Mouse (Mus musculus) regulatory T cell (primary cell): Measurements from ENCODE around the gene Morn4.

Experiments used
- in situ Hi-C: fragments of 300-600 bp; cut with MboI, MseI; formaldehyde crosslinking; loops from one replicate; pipeline ENCODE4 v1.15.1; 2025; ENCODE audit warnings: high pct_unique_total_duplicates

Gene Morn4

DNA sequence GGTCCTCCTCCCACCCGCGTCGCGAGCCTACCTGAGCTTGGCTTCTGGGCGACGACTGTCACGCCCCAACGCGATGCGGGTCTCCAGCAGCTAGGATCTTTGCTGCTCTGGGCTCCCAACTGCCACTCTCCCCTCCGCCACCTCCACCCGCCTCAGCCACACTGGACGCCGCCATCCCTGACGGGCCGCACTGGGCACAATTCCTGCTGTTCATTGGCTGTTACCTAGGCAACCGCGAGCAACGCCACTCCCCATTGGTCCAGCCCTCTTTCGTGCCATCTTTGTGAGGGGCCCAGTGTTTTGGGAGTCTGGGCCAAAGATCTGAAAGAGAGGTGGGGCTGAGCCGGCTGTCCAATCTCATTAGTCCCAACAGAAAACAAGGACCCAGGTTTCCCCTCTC lies at the start of gene Morn4:
Gene Morn4, minus strand, starts transcription at position 192 of the 400 bp plus-strand sequence.
- in situ Hi-C loops = no loop called here

DNA sequence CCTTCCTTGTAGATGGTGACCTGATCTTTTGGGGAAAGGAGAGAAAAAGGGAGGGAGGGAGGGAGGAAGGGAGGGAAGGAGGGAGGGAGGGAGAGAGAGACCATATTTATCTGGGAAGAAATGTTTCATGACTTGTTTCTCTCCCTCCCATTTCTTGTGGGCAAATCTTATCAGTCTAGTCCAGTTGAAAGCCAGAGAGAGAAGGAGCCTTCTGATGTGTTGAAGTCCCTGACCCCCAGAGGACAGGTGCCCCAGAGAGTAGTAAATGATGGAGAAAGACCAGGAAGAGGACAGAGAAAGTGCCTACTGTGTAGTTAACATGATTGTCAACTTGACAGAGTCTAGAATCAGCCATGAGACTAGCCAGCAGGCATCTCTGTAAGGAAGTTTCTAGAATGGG lies 48.9 kb upstream of the Morn4 start:
- in situ Hi-C loops = no loop called here

- in situ Hi-C loops = no loop called here
Observed at GRCm38 (mm10) chr19:42131101-42131500, 44.9 kb upstream of the Morn4 start.

- in situ Hi-C loops = no loop called here
Observed at GRCm38 (mm10) chr19:42130294-42130606, 44.1 kb upstream of the Morn4 start.

GRCm38 (mm10) chr19:42129509-42130293 lies 43.5 kb upstream of the Morn4 start:
- in situ Hi-C loops = no loop called here

- in situ Hi-C loops = no loop called here
Observed at GRCm38 (mm10) chr19:42128787-42129508, 42.8 kb upstream of the Morn4 start, which contains the start of gene Avpi1. TSS of gene Avpi1 (minus strand) at chr19:42129059.

DNA sequence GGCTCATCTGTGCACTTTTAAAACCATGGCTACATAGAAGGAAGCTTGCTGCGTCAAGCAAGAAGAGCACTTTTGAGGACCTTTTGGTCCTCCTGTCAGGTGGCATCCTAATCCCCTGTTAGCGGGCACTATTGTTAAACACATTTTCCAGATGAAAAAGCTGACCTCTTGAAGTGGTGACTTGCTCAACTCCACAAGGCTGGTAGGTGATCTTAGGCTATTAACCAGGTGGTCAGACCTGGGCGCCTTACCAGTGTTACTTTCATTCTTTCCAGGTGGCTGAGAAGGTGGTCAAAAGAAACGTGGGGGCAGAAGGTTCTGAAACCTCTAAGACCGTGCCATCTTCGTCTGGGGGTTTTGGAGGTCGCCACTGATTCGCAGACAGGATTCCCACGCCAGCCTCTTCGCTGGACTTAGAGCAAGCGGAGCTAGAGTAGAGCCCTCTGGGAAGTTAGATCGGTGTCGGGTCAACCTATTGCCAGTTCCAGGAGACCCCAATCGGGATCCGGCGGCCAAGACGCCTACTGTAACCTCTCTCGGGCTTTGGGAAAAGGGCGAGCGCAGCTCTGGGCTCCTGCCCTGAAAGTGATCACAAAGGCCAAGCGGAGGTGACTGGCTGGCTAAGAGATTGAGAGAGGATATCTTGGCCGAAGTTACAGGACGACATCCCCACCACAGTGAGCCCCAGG lies 42.0 kb upstream of the Morn4 start:
- in situ Hi-C loops = no loop called here

DNA sequence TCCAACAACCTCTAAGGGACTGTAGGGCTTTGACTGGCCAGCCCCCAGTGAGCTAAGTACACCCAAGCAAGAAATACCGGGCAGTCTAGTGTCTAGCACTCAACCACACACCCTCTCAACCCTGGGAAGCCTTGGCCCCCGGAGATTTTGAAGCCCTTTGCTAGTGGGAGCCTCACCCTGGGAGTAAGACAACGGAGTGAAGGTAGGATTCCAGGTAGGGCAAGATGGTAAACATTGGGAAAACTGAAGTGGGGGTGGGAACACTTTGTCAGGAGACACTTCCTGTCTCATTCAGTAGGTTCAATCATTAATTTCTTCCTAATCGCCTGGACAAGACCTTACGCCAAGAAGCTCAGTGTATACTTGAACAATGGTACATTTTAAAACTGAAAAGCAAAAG lies 40.9 kb upstream of the Morn4 start:
- in situ Hi-C loops = no loop called here

DNA sequence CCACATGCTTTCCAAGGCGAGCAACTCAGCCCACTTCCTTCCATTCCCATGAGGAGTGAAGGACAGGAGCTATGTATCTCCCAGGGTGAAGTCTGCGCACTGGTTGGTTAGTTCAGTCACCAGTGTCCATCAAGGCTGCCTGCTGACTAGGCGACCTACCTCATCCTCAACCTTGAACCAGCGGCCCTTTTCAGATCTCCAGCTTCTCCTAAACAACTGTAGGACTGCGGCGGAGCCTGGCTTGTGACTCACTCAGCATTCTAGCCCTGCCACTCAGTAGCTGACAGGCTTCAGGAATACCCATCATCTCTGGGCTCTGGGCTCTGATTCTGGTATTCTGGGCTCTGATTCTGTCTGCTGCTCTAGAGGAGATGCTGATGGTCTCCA lies 40.1 kb upstream of the Morn4 start:
- in situ Hi-C loops = no loop called here

GRCm38 (mm10) chr19:42125501-42126218 lies 39.5 kb upstream of the Morn4 start:
- in situ Hi-C loops = no loop called here

DNA sequence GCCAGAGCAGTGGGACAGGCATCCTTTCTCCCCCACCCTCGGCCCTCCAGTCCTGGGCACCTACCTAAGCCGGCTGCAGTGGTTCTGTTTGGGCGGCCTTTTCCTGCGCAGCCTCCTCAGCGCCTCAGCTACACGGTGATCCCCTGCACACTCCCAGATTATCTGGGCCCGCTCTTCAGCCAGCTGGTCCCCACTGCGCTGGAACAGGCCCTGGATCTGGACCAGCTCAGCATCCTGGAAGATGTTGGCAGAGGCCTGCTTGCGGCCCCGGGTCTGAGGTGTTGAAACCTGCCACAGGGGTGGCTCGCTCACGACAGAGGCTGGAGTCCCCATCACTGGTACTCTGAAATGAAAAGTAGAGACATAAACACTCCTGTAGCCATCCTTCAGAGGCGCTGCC lies 38.5 kb upstream of the Morn4 start:
- in situ Hi-C loops = no loop called here

DNA sequence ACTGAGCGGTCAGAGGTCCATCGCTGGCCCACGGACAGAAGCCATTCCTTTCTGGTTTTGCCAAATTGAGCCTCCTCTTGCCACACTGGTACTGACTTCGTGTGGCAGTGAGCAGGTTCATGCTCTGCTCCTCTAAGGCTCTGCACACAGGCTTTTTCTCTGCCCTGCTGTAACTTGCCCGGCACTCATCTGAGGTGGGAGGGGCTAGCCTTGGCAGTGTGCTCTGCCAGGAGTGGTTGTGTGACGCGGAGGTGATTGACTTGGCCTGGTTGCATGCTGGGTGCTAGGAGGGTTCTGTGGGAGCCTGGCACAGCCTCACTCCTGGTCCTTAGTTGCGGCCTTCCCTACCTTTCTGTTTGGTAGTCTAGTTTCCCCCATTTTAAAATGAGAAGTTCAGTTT lies 34.3 kb upstream of the Morn4 start:
- in situ Hi-C loops = no loop called here

DNA sequence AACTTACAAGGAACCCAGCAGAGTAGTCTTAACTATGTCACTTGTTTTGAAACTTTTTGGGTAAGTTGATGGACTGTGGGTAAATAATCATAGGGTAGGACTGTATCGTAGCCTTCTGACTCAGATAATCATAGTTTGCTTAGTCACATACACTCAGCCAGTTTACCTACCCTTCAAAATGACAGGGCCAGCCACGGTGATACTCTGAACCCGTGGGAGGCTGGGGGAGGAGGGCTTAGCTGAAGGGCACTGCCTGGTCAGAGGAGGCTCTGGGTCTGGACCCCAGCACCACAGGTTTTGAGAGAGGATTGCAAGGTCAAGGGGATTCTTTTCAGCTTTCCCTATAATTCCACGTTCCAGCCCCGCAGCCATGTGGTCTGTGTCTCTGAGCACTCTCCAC lies 32.4 kb upstream of the Morn4 start:
- in situ Hi-C loops = no loop called here

GRCm38 (mm10) chr19:42118142-42118541 lies 32.0 kb upstream of the Morn4 start:
- in situ Hi-C loops = no loop called here

DNA sequence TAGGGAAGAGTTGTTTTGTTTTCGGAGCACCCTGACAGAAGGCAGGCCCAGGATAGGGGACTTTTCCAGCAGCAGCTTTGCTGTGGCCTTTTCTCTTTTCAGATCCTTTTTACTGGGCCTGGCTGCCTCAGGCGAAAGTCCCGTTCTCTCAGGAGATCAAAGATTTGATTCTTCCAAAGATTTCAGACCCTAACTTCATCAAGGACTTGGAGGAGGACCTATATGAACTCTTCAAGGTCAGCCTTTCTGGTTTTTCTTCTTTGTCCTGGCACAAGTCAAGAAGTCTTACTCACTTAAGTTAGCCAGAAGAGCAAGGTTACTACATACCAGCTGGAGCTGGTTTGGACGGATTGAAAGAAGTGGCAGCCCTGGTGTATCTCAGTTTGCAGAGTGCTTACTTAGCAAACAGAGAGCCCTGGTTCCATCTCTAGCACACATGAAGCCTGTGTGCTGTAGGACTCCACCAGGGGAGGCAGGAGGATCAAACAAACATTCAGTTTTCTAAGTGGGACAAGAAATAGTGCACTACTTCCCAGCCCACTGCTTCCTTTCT lies 29.7 kb upstream of the Morn4 start:
- in situ Hi-C loops = no loop called here

GRCm38 (mm10) chr19:42104681-42105080 lies 18.5 kb upstream of the Morn4 start:
- in situ Hi-C loops = no loop called here

DNA sequence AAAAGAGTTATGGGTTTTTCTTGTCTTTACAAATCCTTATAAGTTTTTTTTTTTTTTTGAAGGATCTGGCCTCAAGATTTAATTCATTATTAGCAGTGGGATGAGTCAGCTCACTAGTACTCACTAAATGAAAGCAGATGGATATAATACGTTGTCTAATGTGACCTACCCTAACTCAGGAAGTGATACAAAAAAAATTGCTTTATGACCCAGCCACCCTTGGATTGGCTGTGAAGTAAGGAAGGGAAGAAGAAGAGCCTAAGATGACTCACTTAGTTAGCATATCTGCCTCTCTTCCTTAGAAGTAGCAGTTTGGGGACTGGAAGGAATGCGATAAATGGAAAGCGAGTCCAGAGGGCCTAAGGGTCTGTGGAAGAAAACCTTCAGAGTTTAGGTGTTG lies 13.2 kb upstream of the Morn4 start:
- in situ Hi-C loops = no loop called here

GRCm38 (mm10) chr19:42090637-42091141 lies 4.5 kb upstream of the Morn4 start:
- in situ Hi-C loops = no loop called here

GRCm38 (mm10) chr19:42089748-42090595 lies 3.8 kb upstream of the Morn4 start, which contains the start of gene Pi4k2a:
TSS of gene Pi4k2a (plus strand) at chr19:42090470.
- in situ Hi-C loops = no loop called here

GRCm38 (mm10) chr19:42089103-42089747 lies 3.1 kb upstream of the Morn4 start:
- in situ Hi-C loops = no loop called here
